Mouse (Mus musculus) kidney, postnatal 0 days (tissue): ENCODE data around the gene Kcnj1. TPM values are rescaled to one million over a fixed set of nuclear protein-coding genes. Genes with fewer than 3 reads are reported as not detected.

Source experiments
- ATAC-seq: fragments of 200-750 bp; cut with Nextera tagmentation; replicated peaks from 2 replicates; pipeline ENCODE4 v1.8.0; 2017; ENCODE audit warnings: low read depth, moderate number of reproducible peaks, moderate TSS enrichment, moderate library complexity; ENCODE audit not compliant: low FRiP score
- DNase-seq: peaks from one replicate; pipeline ENCODE4 v3.0.0-alpha.2; 2016; ENCODE audit warnings: low spot score
- H3K27ac ChIP-seq: fragments of 300-500 bp; sonication (generic); 2 replicates; pipeline ENCODE4 v1.5.1; 2014; ENCODE audit warnings: mild to moderate bottlenecking
- H3K27me3 ChIP-seq: fragments of 300-500 bp; sonication (generic); 2 replicates; pipeline ENCODE4 v1.6.1; 2014; ENCODE audit warnings: low read length, mixed read lengths; ENCODE audit not compliant: insufficient read depth
- H3K36me3 ChIP-seq: fragments of 300-500 bp; sonication (generic); 2 replicates; pipeline ENCODE4 v1.6.1; 2014; ENCODE audit warnings: low read length, mixed read lengths; ENCODE audit not compliant: insufficient read depth
- H3K4me1 ChIP-seq: fragments of 300-500 bp; sonication (generic); replicated peaks from 2 replicates; pipeline ENCODE4 v1.6.1; 2014; ENCODE audit warnings: antibody characterized with exemption, low read length, mixed read lengths; ENCODE audit not compliant: insufficient read depth
- H3K4me2 ChIP-seq: fragments of 300-500 bp; sonication (generic); 2 replicates; pipeline ENCODE4 v1.6.1; 2014; ENCODE audit warnings: mild to moderate bottlenecking, low read length, moderate library complexity, mixed read lengths
- H3K4me3 ChIP-seq: fragments of 300-500 bp; sonication (generic); replicated peaks from 2 replicates; pipeline ENCODE4 v1.5.1; 2014; ENCODE audit warnings: low read depth, low read length
- H3K9ac ChIP-seq: fragments of 300-500 bp; sonication (generic); 2 replicates; pipeline ENCODE4 v1.6.1; 2014; ENCODE audit warnings: low read depth, low read length
- H3K9me3 ChIP-seq: fragments of 300-500 bp; sonication (generic); replicated peaks from 2 replicates; pipeline ENCODE4 v1.6.1; 2016; ENCODE audit warnings: low read length, inconsistent platforms, mixed read lengths
- CTCF ChIP-seq: IDR thresholded peaks from 2 replicates; pipeline ENCODE4 v1.5.1; 2016; ENCODE audit warnings: antibody characterized with exemption, low read depth, mild to moderate bottlenecking, moderate library complexity
- WGBS: fragments of 180-500 bp; shearing (Covaris S2); extraction: QIAGEN DNeasy Blood & Tissue Kit; methylation state at CpG from one replicate; pipeline ENCODE4 v1.1.7; 2014; 5-methylcytosine and 5-hydroxymethylcytosine counted together
- polyA plus RNA-seq: library from polyadenylated mRNA; unstranded; fragments of >200 nt; fragmentation: Nextera tagmentation; extraction: Ambion mirVana; gene quantifications from 2 replicates; pipeline ENCODE4 v1.2.1, GENCODE M21; 2015

The Kcnj1 gene
- polyA plus RNA-seq, 1 experiment from 2014 or later = 35.9 TPM

DNA sequence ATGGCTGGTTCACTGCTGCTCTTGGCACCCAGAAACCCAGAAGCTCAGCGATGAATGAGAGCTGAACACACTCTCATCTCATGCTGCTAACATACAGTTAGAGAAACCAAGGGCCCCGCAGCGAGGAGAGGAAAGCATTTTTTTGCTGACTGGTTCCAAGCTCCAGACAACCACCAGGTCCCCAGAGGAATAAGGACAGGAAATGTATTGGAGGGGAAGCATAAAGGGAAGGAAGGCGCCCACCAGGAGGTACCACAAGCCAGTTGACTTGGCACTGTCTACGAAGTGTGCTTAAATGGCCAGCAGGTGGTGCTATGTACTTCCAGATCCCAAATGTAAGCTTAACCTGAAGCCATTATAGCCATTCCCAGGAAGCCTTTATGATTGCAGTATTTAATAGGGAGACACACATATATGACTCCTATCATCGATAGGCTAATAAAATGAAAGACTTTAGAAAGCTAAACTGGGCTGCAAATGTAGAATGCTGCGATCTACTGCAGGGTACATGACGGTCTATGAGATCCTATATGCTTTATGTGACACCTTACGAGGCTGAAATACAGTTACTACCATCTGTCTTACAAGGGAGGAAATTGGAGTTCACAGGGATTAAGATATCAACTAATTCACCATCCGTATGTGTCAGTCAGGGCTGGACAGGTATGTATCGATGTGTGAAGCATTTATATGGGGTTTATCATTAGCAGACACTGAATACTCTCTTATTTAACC lies 33.1 kb downstream of the Kcnj1 start:
- no peaks in the 10 kb centered on the region for H3K27me3 ChIP-seq
- peaks cover 14% of the 10 kb centered on the region for H3K4me1 ChIP-seq
- H3K9ac ChIP-seq = no peak overlapping the region
- no peaks in the 10 kb centered on the region for H3K9me3 ChIP-seq
- no peak overlapping the region for H3K27ac ChIP-seq
- 34% methylated on average over 11 of the region's 11 CpGs for WGBS
- H3K4me3 ChIP-seq = no peak overlapping the region
- H3K4me2 ChIP-seq = no peak overlapping the region
- no peaks in the 10 kb centered on the region for H3K36me3 ChIP-seq
- DNase-seq = peak; percentile 95
- TF ChIP-seq CTCF = peak; percentile 92
- ATAC-seq = no peak

DNA sequence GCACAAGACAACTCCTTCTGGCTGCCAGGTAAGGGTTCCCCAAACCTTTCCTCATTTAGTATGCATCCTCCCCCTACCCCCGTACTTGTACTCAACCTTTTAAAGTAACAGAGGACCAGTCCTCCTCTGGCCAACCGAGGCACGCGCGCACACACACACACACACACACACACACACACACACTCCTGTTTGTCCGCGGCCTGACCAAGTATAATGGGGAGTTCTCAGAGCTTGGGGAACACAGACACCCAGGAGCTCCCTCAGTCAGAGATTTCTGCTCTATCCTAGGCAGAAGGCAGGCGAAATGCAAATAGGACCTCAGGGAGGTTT lies 36.4 kb downstream of the Kcnj1 start:
- no peak overlapping the region for H3K9ac ChIP-seq
- H3K27ac ChIP-seq = peak overlapping the region; percentile 65
- H3K9me3 ChIP-seq = no peaks in the 10 kb centered on the region
- H3K4me3 ChIP-seq = peak overlapping the region; percentile 41
- no peaks in the 10 kb centered on the region for H3K36me3 ChIP-seq
- no peaks in the 10 kb centered on the region for H3K27me3 ChIP-seq
- H3K4me2 ChIP-seq = peak overlapping the region; percentile 79
- no peak for DNase-seq
- WGBS = 18% methylated on average over 8 of the region's 8 CpGs
- TF ChIP-seq CTCF = no peak
- H3K4me1 ChIP-seq = peaks cover 14% of the 10 kb centered on the region
- ATAC-seq = no peak

DNA sequence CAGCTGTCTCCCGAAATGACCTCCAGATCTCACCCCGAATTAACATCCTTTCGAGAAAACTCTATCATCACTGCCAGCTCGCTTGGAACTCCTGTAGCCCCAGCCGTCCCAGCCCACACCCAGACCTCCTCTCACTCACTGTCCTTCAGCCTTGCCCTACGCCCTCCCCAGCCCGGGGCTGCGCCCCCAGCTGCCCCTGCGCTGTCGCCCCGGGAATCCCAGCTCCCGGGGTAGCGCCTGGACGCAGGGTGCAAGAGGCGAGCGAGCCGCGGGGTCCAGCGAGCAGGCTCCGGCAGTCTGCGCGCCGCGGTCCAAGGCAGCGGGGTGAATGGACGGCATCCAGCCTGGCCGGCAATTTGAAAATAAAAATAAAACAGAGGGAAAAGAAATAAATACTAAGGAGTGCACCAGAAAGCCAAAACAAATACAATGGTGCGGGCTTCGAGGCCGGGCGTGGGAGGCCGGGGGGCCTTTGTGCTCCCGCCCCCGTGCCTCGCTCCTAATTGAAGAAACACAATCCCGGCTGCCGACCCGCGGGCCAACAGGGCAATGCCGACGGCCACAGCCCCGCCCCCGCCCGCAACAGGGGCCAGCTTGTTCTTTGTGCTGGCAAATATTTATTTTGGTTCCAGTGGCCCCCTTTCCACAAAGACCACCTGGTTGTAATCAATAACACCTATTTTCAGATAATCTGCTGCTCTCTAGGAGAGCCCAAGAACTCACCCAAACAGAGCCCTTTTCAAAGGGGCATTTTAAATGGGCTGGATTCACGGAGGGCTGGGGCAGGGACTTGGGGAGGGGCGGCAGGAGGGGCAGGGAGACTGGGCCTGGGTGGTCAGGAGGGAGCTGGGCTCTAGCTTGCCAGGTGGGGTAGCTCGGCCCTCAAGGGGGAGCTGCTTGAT lies 37.0 kb downstream of the Kcnj1 start:
- H3K9ac ChIP-seq = peak overlapping the region; percentile 49; the same call in 1 of the 2 replicates
- 2% methylated on average over 46 of the region's 47 CpGs for WGBS
- peaks cover 14% of the 10 kb centered on the region for H3K4me1 ChIP-seq
- H3K27ac ChIP-seq = peak overlapping the region; percentile 65
- peak; percentile 84 for DNase-seq
- H3K4me3 ChIP-seq = peak overlapping the region; percentile 41
- no peaks in the 10 kb centered on the region for H3K27me3 ChIP-seq
- peak; percentile 41; the same call in 1 of the 2 replicates for ATAC-seq
- H3K4me2 ChIP-seq = peak overlapping the region; percentile 79
- no peaks in the 10 kb centered on the region for H3K9me3 ChIP-seq
- H3K36me3 ChIP-seq = no peaks in the 10 kb centered on the region
- no peak for TF ChIP-seq CTCF

DNA sequence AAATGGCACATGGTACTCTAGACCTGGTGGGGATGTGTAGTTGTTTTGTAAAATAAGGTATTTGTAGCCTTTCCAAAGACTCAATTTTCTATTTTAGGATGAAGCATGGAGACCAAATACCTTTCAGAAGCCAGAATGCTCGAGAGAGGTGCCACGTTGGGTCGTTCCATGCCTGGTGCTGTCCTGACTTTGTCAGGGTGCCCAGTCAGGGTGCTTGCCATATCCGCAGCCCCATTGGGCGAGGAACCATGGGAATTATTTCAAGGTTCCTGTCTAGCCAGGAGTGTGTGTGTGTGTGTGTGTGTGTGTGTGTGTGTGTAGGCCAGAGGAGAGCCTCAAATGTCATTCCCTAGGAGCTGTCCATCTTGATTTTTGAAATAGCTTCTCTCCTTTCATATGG lies 38.4 kb downstream of the Kcnj1 start:
- no peaks in the 10 kb centered on the region for H3K27me3 ChIP-seq
- ATAC-seq = no peak

DNA sequence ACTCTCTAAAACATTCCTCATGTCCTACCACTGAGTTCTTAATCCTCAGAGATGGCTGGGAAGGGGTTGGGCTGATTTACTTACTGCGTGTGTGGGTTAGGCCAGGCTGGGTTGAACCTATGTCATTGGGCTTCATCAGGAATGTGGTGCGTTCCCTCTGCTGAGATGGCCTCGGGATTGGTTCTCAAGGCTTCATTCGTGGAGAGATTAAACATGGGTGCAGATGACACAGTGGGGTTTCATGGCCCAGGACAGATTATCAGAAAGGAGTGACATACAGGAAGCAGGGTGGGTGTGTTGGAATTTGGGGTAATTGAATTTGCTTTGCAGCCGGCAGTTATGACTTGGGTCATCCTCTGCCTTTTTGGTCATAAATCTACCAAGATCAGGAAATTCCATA lies 39.2 kb downstream of the Kcnj1 start:
- peaks cover 14% of the 10 kb centered on the region for H3K4me1 ChIP-seq
- no peaks in the 10 kb centered on the region for H3K27me3 ChIP-seq
- peak; percentile 81 for DNase-seq
- H3K36me3 ChIP-seq = no peaks in the 10 kb centered on the region
- no peak overlapping the region for H3K4me3 ChIP-seq
- 60% methylated on average over 5 of the region's 5 CpGs for whole genome bisulfite sequencing
- H3K9ac ChIP-seq = no peak overlapping the region
- no peak overlapping the region for H3K4me2 ChIP-seq
- ATAC-seq = peak; percentile 18; the same call in 1 of the 2 replicates
- TF ChIP-seq CTCF = no peak
- H3K27ac ChIP-seq = no peak overlapping the region
- no peaks in the 10 kb centered on the region for H3K9me3 ChIP-seq

More for the DNA sequence above, 38.4 kb downstream of the Kcnj1 start:
- Histone ChIP-seq H3K27ac (no peak overlapping the region), H3K9ac (no peak overlapping the region), H3K36me3 (no peaks in the 10 kb centered on the region), H3K4me3 (no peak overlapping the region), H3K4me1 (peaks cover 14% of the 10 kb centered on the region), H3K9me3 (no peaks in the 10 kb centered on the region), H3K4me2 (no peak overlapping the region)
- DNase-seq = no peak
- no peak for TF ChIP-seq CTCF
- 98% methylated on average over 5 of the region's 5 CpGs for WGBS

DNA sequence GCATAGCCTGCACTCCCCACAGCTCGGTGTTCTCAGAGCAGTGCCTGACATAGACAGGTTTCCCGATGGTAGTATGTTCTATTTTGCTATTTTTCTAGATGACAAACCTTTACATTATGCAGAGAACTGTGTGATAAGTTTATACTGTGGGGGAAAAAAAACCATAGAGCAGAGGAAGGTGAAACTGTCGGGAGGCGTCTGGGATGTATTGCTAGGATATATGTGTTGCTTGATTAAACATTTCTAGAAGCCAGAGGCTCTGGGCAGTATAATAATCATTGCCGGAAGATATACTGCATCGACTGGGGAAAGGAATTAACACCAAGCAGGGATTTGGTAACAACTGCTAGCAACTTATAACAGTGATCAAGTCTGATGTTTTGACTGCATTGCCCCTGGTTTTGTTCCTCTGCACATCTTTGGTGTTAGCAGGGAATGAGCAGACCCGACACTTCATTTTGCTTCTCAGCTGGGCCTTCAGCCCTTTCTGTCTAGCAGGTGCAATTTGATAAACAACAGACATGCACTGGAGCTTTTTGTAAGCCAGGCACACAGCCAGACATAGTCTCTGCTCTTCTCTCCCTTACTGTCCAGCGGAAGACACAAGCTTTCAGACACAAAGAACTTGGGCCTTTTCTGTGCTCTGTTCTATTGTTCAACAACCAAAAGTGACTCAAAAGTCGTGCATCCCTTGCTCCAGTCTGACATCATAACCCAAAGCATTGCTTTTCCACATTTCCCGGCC lies 40.7 kb downstream of the Kcnj1 start:
- no peaks in the 10 kb centered on the region for H3K9me3 ChIP-seq
- no peak overlapping the region for H3K4me2 ChIP-seq
- no peaks in the 10 kb centered on the region for H3K36me3 ChIP-seq
- no peak overlapping the region for H3K27ac ChIP-seq
- DNase-seq (no peak), ATAC-seq (no peak)
- H3K4me1 ChIP-seq = peaks cover 13% of the 10 kb centered on the region
- H3K9ac ChIP-seq = no peak overlapping the region
- H3K4me3 ChIP-seq = no peak overlapping the region
- no peaks in the 10 kb centered on the region for H3K27me3 ChIP-seq
- TF ChIP-seq CTCF = no peak
- 61% methylated on average over 10 of the region's 10 CpGs for WGBS
